Mouse (Mus musculus) myocyte (in vitro differentiated cells): ENCODE results near the gene Hdgfl2. TPM values are rescaled to one million over a fixed set of nuclear protein-coding genes. Genes with fewer than 3 reads are reported as not detected.

Source experiments
- H3K27me3 ChIP-seq: one replicate; pipeline ENCODE4 v1.6.1; 2011; ENCODE audit not compliant: control insufficient read depth, insufficient read depth, insufficient read length
- H3K36me3 ChIP-seq: one replicate; pipeline ENCODE4 v1.6.1; 2011; ENCODE audit not compliant: control insufficient read depth, insufficient read depth
- H3K4me2 ChIP-seq: one replicate; pipeline ENCODE4 v1.6.1; 2011; ENCODE audit warnings: low read depth, control low read depth
- H3K4me3 ChIP-seq: one replicate; pipeline ENCODE4 v1.5.1; 2011; ENCODE audit warnings: mild to moderate bottlenecking, control low read depth, moderate library complexity
- H3K79me2 ChIP-seq: one replicate; pipeline ENCODE4 v1.6.1; 2011; ENCODE audit not compliant: control insufficient read depth, insufficient read depth
- H3ac ChIP-seq: one replicate; pipeline ENCODE4 v1.6.1; 2011; ENCODE audit not compliant: control insufficient read depth, insufficient read length
- CEBPB ChIP-seq: IDR thresholded peaks from 2 replicates; pipeline ENCODE4 v1.6.1; 2011; ENCODE audit warnings: mild to moderate bottlenecking, moderate library complexity; ENCODE audit not compliant: poor library complexity, insufficient read depth, severe bottlenecking
- E2F4 ChIP-seq: IDR thresholded peaks from one replicate; pipeline ENCODE4 v1.6.1; 2011; ENCODE audit warnings: mild to moderate bottlenecking, control low read depth, moderate library complexity; ENCODE audit not compliant: insufficient read depth
- MAX ChIP-seq: IDR thresholded peaks from one replicate; pipeline ENCODE4 v1.6.1; 2011; ENCODE audit warnings: low read depth, mild to moderate bottlenecking, control low read depth
- MYOD1 ChIP-seq, 3 experiments: IDR thresholded peaks; one replicate each; pipeline ENCODE4 v1.6.1; 2011; ENCODE audit warnings: control low read depth in 2 of 3, low read depth in 2 of 3, mild to moderate bottlenecking in 2 of 3, moderate library complexity in 1 of 3; ENCODE audit not compliant: insufficient read length in 2 of 3, control insufficient read depth in 1 of 3
- MYOG ChIP-seq, 3 experiments: IDR thresholded peaks; one replicate each; pipeline ENCODE4 v1.6.1; 2011; ENCODE audit warnings: control low read depth in 2 of 3, low read depth in 2 of 3, mild to moderate bottlenecking in 2 of 3; ENCODE audit not compliant: insufficient read length in 2 of 3, control insufficient read depth in 1 of 3, insufficient read depth in 1 of 3
- POLR2A ChIP-seq: IDR thresholded peaks from one replicate; pipeline ENCODE4 v1.6.1; 2011; ENCODE audit warnings: low read depth, mild to moderate bottlenecking, control low read depth, moderate library complexity; ENCODE audit not compliant: insufficient read length
- POLR2AphosphoS2 ChIP-seq: IDR thresholded peaks from one replicate; pipeline ENCODE4 v1.6.1; 2011; ENCODE audit warnings: low read depth, control low read depth; ENCODE audit not compliant: insufficient read length
- REST ChIP-seq: IDR thresholded peaks from one replicate; pipeline ENCODE4 v1.6.1; 2011; ENCODE audit warnings: mild to moderate bottlenecking, control low read depth, moderate library complexity; ENCODE audit not compliant: insufficient read depth, insufficient read length
- SRF ChIP-seq: IDR thresholded peaks from one replicate; pipeline ENCODE4 v1.6.1; 2011; ENCODE audit warnings: low read depth; ENCODE audit not compliant: control insufficient read depth, insufficient read length
- TCF12 ChIP-seq: IDR thresholded peaks from one replicate; pipeline ENCODE4 v1.6.1; 2011; ENCODE audit warnings: mild to moderate bottlenecking, control low read depth; ENCODE audit not compliant: poor library complexity, insufficient read depth, severe bottlenecking
- TCF3 ChIP-seq: IDR thresholded peaks from one replicate; pipeline ENCODE4 v1.6.1; 2011; ENCODE audit warnings: low read depth, control low read depth; ENCODE audit not compliant: insufficient read length
- USF1 ChIP-seq: IDR thresholded peaks from one replicate; pipeline ENCODE4 v1.6.1; 2011; ENCODE audit warnings: low read depth, mild to moderate bottlenecking, control low read depth, moderate library complexity
- polyA plus RNA-seq: library from polyadenylated mRNA; unstranded; fragments of >200 nt; fragmentation: generic; extraction: Trizol; gene quantifications from one replicate; pipeline ENCODE4 v1.2.1, GENCODE M21; 2012; ENCODE audit warnings: missing spikeins

Hdgfl2 gene
- polyA plus RNA-seq, 1 experiment = 56.4 TPM

GRCm38 (mm10) chr17:56144546-56144945 lies 65.1 kb downstream of the Hdgfl2 start:
- TF ChIP-seq POLR2AphosphoS2 (no peak), CEBPB (no peak), MYOG (IDR thresholded peaks at IDR 0.05; ENCODE audit: control insufficient read depth in 1 of 3, insufficient read depth in 1 of 3, insufficient read length in 2 of 3, low read depth in 2 of 3) (peak in 1 of 3 experiments; percentile 25), REST (no peak), TCF3 (peak; percentile 2), MYOD1 (IDR thresholded peaks at IDR 0.05; ENCODE audit: control insufficient read depth in 1 of 3, insufficient read length in 2 of 3, low read depth in 2 of 3) (peak in 1 of 3 experiments; percentile 7), MAX (no peak), SRF (no peak)

GRCm38 (mm10) chr17:56146131-56146530 lies 66.7 kb downstream of the Hdgfl2 start:
- H3K27me3 ChIP-seq = peaks cover 73% of the 10 kb centered on the region
- H3ac ChIP-seq = no peak overlapping the region
- no peak overlapping the region for H3K4me2 ChIP-seq
- no peak overlapping the region for H3K4me3 ChIP-seq
- no peaks in the 10 kb centered on the region for H3K36me3 ChIP-seq
- TF ChIP-seq MYOD1 (IDR thresholded peaks at IDR 0.05; ENCODE audit: control insufficient read depth in 1 of 3, insufficient read length in 2 of 3, low read depth in 2 of 3) = no peak
- no peak for TF ChIP-seq POLR2AphosphoS2
- TF ChIP-seq E2F4 = no peak
- no peak for TF ChIP-seq USF1
- TF ChIP-seq SRF = no peak
- TF ChIP-seq POLR2A = no peak
- no peak for TF ChIP-seq REST
- no peak for TF ChIP-seq MYOG (IDR thresholded peaks at IDR 0.05; ENCODE audit: control insufficient read depth in 1 of 3, insufficient read depth in 1 of 3, insufficient read length in 2 of 3, low read depth in 2 of 3)
- TF ChIP-seq TCF12 = no peak
- no peak for TF ChIP-seq MAX
- no peak for TF ChIP-seq TCF3
- TF ChIP-seq CEBPB = no peak
- H3K79me2 ChIP-seq = no peaks in the 10 kb centered on the region

More at GRCm38 (mm10) chr17:56144546-56144945, 65.1 kb downstream of the Hdgfl2 start:
- Histone ChIP-seq H3K36me3 (no peaks in the 10 kb centered on the region), H3K4me2 (no peak overlapping the region), H3K79me2 (no peaks in the 10 kb centered on the region), H3K4me3 (no peak overlapping the region), H3ac (no peak overlapping the region), H3K27me3 (peaks cover 82% of the 10 kb centered on the region)

- H3K79me2 ChIP-seq = no peaks in the 10 kb centered on the region
- no peak overlapping the region for H3K4me3 ChIP-seq
- no peak overlapping the region for H3K4me2 ChIP-seq
- TF ChIP-seq MAX = no peak
- TF ChIP-seq TCF12 = peak; percentile 98
- no peak for TF ChIP-seq USF1
- no peak for TF ChIP-seq POLR2A
- TF ChIP-seq MYOD1 (IDR thresholded peaks at IDR 0.05; ENCODE audit: control insufficient read depth in 1 of 3, insufficient read length in 2 of 3, low read depth in 2 of 3) = peak; percentile 25 to 97 (median 96)
- TF ChIP-seq E2F4 = no peak
- TF ChIP-seq POLR2AphosphoS2 = no peak
- TF ChIP-seq SRF = no peak
- TF ChIP-seq REST = no peak
- no peak for TF ChIP-seq CEBPB
- TF ChIP-seq TCF3 = peak; percentile 97
- TF ChIP-seq MYOG (IDR thresholded peaks at IDR 0.05; ENCODE audit: control insufficient read depth in 1 of 3, insufficient read depth in 1 of 3, insufficient read length in 2 of 3, low read depth in 2 of 3) = peak; percentile 72 to 99 (median 97)
- H3K27me3 ChIP-seq = peaks cover 65% of the 10 kb centered on the region
- H3ac ChIP-seq = no peak overlapping the region
- no peaks in the 10 kb centered on the region for H3K36me3 ChIP-seq
Observed at GRCm38 (mm10) chr17:56147420-56147819, 68.0 kb downstream of the Hdgfl2 start.

- Histone ChIP-seq H3K79me2 (no peaks in the 10 kb centered on the region), H3K27me3 (peaks cover 62% of the 10 kb centered on the region), H3K4me3 (no peak overlapping the region), H3K4me2 (no peak overlapping the region), H3K36me3 (no peaks in the 10 kb centered on the region), H3ac (no peak overlapping the region)
- TF ChIP-seq TCF12 (no peak), USF1 (no peak)
Observed at GRCm38 (mm10) chr17:56148280-56148679, 68.8 kb downstream of the Hdgfl2 start.

GRCm38 (mm10) chr17:56148790-56149618 lies 69.6 kb downstream of the Hdgfl2 start:
- no peak overlapping the region for H3K4me3 ChIP-seq
- peaks cover 62% of the 10 kb centered on the region for H3K27me3 ChIP-seq
- no peak overlapping the region for H3ac ChIP-seq
- H3K4me2 ChIP-seq = no peak overlapping the region
- no peaks in the 10 kb centered on the region for H3K79me2 ChIP-seq
- H3K36me3 ChIP-seq = no peaks in the 10 kb centered on the region
- TF ChIP-seq MAX (no peak), MYOG (IDR thresholded peaks at IDR 0.05; ENCODE audit: control insufficient read depth in 1 of 3, insufficient read depth in 1 of 3, insufficient read length in 2 of 3, low read depth in 2 of 3) (peak in 2 of 3 experiments; percentile 47 to 77), POLR2A (no peak), MYOD1 (IDR thresholded peaks at IDR 0.05; ENCODE audit: control insufficient read depth in 1 of 3, insufficient read length in 2 of 3, low read depth in 2 of 3) (peak in 1 of 3 experiments; percentile 49)
